Mouse (Mus musculus) v-Abl transformed pro-B cells (cell line): ENCODE data around the gene Tor4a.

Experiments
- in situ Hi-C, 2 experiments: fragments of 400-800 bp; cut with MboI; formaldehyde crosslinking; loops; one replicate each; pipeline ENCODE4 v1.15.1; 2025; ENCODE audit not compliant: unreplicated experiment in 2 of 2

The Tor4a gene

DNA sequence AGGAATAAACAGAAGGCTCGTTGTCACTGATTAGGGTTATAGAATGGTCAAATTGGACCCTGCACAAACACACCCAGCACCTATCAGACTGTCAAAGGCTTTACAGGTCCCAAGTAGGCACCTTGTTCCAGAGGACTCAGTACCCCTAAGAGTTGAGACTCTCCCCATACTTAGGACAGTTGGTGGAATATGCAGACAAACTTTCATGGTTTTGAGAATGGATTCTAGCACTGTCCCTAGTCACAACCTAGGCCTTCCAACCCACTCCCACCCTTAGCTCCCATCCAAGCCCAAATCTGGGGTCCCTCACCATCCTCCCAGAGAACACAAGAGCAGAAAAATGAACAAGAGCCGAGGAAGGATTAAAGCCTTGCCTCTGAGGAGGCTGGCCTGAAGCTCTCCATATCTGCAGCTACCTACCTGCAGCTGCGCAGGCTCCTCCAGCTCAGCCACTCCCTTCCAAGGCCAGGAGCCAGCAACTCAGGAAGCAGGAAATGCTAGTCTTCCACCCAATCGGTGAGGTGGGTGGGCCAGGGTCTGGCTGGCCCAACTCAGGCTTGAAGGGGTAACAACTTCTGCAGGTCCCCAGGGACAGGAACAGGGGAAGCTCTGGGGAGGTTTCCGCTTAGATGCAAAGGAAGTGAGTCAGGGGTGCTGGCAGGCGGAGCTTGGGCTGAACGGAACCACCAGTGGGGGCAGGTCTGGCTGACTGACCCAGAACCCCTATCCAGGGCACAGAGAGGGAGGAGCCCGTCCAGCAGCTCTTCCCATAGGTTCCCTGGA lies at the start of gene Tor4a:
Gene Tor4a (minus strand): TSS at position 715 of the 783 bp plus-strand sequence.
- in situ Hi-C loops: loop anchor here in 1 of 2 experiments (10.0 kb wide), 1 partner anchor 58 kb away; the partner anchor contains the start of gene Tmem203

DNA sequence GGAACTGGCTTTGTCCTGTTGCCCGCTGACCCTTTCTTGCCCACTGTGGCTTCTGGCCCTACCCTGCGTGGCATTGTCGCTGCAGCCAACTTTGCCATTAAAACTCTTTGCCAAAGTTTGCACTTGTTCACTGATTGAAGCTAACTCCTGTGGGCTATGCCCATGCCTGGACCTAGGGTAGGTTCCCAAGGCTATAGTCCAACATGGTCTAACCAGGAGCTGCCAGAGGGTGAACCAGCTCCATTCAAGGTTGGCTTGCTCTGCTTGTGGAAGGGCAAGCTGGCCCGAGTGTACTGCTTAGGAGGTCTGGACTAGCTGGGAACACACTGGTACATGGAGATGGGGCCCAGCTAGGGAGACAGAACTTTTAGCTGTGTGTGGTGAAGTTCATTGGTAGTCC lies 47.5 kb upstream of the Tor4a start:
- in situ Hi-C loops: no loop called here

DNA sequence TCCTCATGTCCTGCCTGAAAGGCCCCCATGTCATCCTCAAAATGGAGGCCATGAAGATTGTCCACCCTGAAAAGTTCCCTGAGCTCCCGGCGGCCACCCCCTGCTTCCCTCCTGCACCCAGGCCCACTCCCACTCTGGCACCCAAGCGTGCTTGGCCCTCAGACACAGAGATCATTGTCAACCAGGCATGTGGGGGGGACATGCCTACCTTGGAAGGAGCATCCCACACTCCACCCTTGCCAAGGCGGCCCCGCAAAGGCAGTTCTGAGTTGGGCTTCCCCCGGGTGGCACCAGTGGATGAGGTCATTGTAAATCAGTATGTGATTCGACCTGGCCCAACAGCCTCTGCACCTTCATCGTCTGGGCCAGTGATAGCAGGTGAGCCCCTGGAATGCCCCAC lies 46.7 kb upstream of the Tor4a start:
- in situ Hi-C loops: no loop called here

DNA sequence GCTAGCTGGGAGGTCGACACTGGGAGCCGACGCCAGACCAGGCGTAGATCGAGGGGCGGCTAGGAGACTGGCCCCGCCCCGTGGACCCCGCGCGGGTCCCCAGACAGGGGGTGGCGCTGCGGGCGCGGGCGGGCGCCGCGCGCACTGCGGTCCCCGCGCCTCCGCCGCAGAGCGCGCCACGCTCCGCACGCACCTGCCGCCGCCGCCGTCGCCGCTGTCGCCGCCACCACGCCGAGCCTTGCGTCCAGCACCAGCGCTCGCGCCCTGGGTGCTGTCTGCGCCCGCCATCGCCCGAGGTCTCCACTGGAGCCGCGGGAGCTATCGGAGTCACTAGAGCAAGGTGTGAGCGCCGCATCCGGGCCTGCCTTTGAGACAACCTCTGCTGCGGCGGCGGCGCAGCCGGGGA lies 45.4 kb upstream of the Tor4a start, which contains the start of the genes Rnf208 and Cysrt1:
Gene Rnf208 (plus strand): TSS at position 155 of the 406 bp plus-strand sequence.
Gene Cysrt1 (minus strand): TSS at position 352 of the 406 bp plus-strand sequence.
- in situ Hi-C loops: no loop called here

DNA sequence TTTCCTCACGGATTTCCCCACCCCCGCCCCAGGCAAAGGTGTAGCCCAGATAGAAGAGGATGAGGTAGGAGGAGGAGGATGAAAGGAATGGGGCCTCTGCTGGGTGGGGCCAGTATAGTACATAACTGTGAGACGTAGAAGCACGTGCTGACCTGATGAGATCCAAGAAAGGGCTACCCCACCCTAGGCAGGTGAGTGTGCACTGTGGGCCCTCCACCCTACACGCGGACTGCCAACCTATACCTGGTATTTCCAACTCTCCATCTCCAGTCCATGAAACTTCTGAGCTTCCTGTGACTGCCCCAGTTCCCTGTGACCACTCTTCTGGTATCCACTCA lies 44.7 kb upstream of the Tor4a start:
- in situ Hi-C loops: no loop called here

DNA sequence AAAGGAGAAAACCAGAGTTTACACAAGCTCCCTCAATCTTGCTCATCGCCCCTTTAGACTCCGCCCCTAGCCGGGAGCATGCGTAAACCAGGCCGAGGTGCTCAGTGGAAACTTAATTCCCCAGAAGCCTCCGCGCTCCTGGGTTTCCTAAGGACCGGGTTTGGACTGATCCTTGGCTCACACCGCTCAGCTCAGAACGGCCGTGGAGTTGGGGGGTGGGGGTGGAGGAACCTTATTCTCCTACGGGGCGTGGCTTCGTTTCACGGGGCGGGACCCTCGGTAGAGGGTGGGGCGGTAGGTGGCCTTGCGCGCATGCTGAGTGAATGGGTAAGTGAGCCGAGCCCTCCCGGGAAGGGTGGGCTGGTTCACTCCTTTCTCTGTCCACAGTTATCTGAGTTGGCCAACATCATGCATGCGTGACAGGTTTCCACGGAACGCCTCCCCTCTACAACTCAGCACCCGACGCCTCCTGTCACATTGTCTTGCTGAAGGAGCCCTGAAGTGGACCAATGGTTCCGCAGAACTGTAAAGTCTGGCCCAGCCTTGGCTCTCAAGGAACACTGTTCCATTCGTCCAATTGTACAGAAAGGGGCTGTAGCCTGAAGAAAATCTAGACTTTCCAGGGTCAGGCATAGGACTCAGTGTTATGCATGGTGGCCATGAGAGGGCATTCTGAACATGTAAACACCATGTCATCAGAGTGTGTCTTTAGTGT lies 44.2 kb upstream of the Tor4a start:
- in situ Hi-C loops: no loop called here

DNA sequence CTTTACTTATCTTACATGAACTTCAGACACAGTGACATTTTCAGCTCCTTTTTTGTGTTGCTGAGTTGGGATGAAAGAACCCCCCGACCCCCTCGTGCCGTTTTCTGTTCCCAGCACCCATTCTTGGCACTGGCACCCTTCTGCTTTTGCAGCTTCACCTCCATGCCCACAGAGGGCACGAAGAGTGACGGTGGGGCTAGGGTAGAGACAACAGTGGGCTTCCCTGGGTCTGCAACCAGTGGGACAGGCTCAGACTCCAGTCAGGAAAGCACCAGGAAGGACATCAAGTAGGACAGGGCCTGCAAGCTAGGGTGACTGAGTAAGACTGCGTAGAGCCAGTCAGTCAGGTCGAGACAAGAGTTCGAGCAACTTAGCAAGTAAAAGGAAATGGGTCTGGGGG lies 43.6 kb upstream of the Tor4a start:
- in situ Hi-C loops: no loop called here

DNA sequence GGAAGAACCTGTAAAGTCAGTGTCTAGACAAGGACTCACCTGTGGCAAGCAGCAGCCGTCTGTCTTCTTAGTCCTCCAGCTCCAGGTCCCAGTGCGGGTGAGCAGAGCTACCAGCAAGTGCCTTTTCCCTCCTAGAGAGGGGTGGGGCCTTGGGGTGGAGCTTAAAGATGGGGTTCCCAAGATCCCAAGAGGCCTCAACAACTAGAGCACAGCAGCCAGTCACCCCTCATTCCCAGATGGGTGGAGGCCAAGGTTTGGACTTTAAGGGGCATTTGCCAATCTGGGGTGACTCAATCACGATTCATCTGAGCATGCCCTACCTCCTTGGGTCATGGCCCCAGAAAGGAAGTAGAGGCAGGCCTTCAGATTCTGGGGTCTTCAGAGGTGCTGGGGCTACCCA lies 43.1 kb upstream of the Tor4a start:
- in situ Hi-C loops: no loop called here

DNA sequence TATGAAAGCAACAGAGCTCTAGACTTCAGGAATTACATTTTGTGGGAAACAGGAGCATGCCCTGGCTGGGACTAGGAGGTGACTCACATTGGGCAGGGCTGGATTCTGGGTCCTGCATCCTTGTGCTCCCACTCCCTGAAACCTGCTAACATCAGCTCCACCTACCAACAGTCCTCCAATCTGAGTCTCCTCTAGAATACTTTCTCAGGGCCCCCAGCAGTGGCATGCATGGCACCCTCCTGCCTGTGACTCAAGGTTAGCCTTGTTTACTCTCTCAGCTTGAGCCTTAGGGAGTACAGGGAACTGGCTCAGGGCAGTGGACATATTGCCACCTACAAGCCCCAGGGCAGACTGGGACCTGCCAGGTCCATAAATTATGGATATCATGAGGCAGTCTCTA lies 41.4 kb upstream of the Tor4a start:
- in situ Hi-C loops: no loop called here

DNA sequence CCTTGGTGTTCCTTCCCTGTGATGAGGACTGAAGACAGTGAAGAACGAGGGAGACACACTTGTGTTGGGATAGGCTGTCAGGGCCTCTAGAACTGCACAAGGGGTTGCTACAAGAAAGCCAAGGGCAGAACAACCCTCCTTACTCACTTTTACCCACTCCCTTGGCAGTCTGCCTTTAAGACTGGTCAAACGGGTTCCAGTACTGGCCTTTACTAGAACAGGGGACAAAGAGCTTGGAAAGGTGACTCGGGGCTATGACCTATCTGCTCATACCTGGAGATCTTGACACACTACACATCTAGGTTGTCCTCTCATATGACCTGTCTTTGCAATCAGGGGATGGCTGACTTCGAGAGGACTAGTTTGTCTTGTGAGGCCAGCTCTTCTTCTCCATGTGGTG lies 40.8 kb upstream of the Tor4a start:
- in situ Hi-C loops: no loop called here

DNA sequence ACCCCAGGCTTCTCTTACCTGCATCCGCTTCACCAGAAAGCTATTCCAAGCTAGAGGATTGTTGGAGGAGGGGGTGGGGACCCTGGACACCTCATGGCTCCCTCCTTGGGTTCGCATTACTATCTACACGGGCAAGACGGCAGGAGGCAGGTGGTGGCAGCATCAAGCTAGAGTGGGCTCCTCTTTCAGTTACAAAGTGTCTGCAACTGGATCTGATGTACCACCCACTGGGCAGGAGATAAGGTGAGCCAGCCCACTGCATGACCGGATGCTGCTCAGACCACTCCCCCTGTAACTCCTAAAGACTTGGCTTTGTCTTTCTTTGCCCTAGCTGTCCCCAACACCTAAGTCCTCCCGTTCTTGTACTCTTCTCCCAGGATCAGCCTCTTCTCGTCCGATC lies 39.9 kb upstream of the Tor4a start, which contains the start of gene Rnf224:
Gene Rnf224 (minus strand): TSS at position 174 of the 400 bp plus-strand sequence.
- in situ Hi-C loops: no loop called here

DNA sequence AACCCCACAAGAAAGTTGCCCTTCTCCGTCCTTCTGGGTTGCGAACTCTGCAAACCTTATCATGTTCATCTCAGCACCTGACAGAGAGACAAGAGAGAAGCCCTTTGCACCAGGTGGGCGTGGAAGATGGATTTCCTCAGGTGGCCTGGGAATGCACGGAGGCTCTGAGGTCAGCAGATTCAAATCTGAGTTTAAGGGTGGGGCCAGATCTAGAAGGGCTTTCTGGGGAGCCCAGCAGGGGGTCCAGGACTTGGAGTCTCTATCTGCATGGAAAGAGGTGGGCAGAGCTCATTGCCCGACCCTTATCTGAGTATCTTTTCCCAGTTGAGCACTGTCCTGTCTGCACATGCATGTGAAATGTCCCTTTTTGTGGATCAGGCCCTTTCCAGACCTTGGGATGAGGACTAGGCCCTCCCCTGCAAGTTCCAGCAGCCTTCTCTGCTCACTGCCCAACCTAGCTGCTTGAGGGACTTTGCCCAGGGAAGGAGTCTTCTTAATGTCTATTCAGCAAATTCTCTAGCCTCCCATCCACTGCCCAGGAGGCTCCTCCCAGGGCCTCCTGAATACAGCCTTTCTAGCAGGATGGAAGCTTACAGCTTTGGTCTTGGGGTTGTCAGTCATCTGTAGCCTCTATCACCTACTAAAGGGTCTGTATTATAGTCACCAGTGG lies 38.0 kb upstream of the Tor4a start:
- in situ Hi-C loops: no loop called here

DNA sequence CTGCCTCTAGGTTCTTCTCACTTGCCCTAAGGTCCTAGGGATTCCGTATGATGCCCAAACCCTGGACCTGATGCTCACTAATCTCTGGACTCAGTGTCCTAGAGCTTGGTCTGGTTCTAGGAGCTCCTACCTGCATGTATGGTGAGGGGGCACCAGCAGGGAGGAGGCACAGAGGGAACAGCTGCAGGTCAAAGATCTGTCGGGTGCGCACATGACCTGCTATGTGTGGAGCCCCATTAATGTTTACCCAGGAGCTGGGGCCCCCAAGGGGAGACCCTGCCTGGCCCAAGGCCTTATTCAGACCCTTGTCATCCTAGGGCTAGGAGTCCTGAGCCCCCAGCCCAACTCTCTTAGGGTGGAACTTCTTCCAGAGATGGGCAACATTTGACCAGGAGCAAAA lies 37.4 kb upstream of the Tor4a start, which contains the start of gene Slc34a3:
Gene Slc34a3 (minus strand): TSS at position 315 of the 400 bp plus-strand sequence.
- in situ Hi-C loops: no loop called here

DNA sequence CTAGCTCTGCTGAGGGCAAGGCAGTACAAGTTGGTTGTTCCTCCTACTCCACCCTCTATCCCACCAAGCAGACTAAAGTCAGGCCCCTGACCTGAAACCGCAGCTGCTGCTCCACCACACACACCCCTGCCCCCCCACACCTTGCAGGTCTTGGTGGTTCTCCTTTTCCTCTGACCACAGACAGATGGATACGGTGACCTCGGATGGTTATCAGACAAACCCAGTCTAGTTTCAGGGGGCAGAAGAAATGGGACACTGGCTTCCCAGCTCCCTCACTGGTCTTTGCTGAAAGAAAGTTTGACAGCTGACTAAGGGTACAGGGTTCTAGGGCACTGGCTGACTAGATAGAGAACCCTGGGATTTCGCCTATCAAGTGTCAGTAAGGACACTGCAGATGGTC lies 36.7 kb upstream of the Tor4a start:
- in situ Hi-C loops: no loop called here

DNA sequence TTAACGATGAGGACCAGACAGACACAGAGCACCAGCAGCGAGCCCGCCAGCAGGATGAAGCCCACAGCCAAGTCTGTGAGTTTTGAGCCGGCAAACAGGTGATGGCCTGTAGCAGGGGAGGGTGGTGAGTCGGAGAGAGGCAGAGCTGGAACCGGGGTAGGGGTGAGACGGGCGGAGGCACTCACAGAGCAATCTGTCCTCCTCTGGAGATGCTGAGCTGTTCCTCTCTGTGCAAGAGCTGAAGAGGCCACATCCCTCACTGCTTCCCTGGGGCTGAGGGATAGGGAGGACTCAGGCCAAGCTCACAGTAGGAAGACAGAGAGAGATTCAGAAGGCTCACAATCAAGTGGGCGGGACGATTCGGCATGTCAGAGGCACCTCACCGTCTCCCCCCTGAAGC lies 34.4 kb upstream of the Tor4a start:
- in situ Hi-C loops: no loop called here

DNA sequence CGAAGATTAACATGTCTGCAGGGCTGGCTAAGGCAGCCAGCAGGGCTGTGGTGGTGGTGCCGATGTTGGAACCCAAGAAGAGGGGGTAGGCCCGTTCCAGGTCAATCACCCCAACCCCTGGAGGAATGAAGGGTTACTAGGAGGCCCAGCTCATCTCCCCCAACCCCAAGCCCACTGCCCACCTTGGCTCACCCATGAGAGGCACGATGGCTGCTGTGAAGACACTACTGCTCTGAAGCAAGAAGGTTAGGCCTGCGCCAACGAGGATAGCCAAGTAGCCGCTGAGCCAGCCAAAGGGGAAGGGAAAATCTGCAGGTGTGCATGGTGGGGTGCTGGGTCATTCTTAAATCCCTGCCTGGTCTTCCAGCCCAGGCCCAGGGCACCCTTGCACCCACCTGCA lies 33.9 kb upstream of the Tor4a start:
- in situ Hi-C loops: no loop called here

DNA sequence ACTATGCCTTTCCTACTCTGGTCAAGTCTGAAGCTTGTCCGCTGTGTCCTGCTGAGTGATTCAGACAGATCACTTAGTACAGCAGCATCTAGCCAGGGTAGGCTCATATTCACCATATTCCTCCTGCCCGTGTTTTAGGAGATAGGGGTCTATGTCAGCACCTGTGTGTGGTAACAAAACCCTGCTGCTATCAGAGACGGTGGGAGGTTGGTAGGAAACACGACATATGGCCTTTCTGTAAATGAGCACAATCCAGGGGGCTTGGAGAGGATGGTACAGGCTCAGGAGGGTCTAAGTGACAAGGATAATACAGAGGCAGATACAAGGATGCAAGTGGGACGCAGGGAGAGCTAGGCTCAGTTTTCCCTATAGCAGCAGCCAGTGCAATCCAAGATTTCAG lies 32.9 kb upstream of the Tor4a start:
- in situ Hi-C loops: loop anchor here (5.0 kb wide), 1 partner anchor 37 kb away; no protein-coding TSS in a partner anchor

DNA sequence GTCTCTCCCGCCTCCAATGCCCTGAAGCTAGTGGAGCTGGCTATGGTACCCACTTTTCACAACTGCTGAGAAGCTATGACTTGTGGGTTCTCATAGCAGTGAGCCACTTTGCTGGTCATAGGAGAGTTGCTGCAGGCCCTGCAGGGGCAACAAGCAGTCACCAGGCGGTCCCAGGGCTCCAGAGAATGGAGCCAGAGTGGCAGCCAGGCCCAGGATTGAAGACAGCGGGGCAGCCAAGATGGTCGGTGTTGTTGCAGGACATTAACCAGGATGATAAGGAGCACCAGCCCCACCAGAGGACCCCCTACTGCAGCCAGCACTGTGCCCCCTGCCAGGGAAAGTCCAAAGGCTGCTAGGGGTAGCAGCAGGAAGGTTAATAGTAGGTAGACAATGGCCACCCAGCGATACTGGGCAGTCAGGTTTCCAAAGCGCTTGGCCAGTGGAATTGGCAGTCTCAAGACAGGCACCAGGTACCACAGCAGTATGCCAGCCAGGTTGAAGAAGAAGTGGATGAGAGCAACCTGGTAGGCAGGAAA lies 32.4 kb upstream of the Tor4a start:
- in situ Hi-C loops: loop anchor here (5.0 kb wide), 1 partner anchor 37 kb away; no protein-coding TSS in a partner anchor

DNA sequence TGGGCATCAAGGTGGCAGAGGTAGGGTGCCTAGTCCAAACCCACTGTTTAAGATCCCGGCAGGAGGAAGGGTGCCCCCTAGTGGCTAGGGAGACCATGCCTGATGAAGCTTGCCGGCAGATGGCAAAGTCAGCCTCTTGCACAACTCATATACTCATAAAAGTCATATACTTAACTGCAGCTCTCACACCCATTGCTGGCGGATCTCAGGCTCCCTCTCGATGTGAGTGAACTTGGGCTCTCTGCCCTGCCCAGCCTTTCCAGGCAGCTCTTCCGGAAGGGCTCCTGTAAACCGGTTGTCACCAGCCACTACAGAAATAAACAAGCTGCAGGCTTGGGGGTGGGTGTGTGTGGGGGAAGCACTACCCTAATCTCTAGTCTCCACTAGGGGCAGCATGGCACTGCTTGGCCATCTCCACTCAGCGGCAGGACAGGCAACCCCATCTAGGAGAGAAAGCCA lies 31.8 kb upstream of the Tor4a start:
- in situ Hi-C loops: loop anchor here (5.0 kb wide), 1 partner anchor 36 kb away; no protein-coding TSS in a partner anchor

DNA sequence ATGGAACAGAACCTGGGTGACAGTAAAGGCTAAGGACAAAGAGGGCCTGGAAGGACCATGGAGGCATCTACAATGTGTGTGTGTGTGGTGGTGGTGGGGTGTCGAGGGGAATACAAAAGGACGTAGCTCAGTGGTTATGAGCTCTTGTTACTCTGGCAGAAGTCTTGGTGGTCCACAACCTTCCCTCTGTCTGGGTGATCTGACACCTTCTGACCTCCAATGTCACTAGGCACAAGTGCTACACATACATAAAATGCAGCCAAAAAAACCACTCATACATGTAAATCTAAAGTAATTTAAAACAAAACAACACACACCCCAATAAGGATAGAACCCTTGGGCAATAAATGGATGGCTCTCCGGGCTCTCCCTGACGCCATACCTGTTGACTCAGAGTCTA lies 30.7 kb upstream of the Tor4a start:
- in situ Hi-C loops: loop anchor here (5.0 kb wide), 1 partner anchor 35 kb away; no protein-coding TSS in a partner anchor

DNA sequence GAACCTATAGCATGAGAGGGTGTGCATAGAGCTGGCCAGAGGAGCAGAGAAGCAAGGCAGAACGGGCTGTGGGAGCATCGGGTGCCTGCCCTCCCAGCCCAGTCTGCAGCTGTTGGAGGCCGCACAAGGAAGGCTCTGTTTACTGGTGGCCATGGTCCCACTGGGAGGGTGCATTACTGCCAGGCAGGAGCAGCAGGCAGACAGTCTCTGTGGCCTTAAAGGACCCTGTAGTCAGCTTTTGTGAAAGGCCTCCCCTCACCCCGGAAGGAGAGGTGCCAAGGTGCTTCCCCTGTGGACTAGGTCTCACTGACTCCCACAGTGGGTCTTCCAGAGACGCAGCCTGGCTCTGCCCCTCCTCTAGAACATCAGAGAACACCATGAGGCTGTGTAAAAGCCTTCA lies 30.2 kb upstream of the Tor4a start:
- in situ Hi-C loops: loop anchor here (5.0 kb wide), 1 partner anchor 35 kb away; no protein-coding TSS in a partner anchor
